Mouse (Mus musculus) bone marrow, adult 2 months (tissue): ENCODE measurements around the gene H2afz.

Experiments used
- CTCF ChIP-seq: fragments of 200-500 bp; IDR thresholded peaks from 2 replicates; pipeline ENCODE4 v1.5.1; 2011; ENCODE audit warnings: low read length, control low read depth; ENCODE audit not compliant: control insufficient read depth, insufficient read depth
- POLR2A ChIP-seq: fragments of 200-500 bp; IDR thresholded peaks from 2 replicates; pipeline ENCODE4 v1.6.1; 2011; ENCODE audit warnings: low read depth, mild to moderate bottlenecking, control low read depth, low read length, borderline replicate concordance; ENCODE audit not compliant: control insufficient read depth

- TF ChIP-seq CTCF, result peak; percentile 70
- no peak for TF ChIP-seq POLR2A
Measured at GRCm38 (mm10) chr3:137895196-137895595, 30.9 kb downstream of the H2afz start.
